Mouse (Mus musculus) right cerebral cortex, adult 18-20 months (tissue): ENCODE measurements around the gene Banp.

Experiments
- DNase-seq: peaks from one replicate; pipeline ENCODE4 v3.0.0; 2022; ENCODE audit warnings: mixed read lengths

Banp gene

DNA sequence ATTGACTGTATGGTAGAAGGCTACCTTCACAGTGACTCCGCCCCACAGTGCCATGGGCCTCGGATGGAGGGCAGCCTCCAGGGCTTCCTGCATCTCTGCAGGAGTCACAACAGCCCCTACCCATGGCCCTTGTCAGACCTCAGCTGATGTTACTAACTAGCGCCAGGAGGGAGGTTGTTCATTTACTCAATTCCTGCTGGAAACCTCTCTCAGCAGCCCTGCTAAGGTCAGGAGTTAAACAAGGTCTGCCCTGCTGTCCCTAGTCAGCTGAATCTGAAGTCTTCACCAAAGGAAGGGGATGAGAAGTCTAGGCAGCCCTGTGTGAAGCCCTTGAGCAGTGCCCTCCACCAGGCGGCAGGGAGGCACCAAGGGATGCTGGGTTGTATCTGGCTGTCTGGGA, 121.6 kb downstream of the Banp start:
- DNase-seq = no peak

DNA sequence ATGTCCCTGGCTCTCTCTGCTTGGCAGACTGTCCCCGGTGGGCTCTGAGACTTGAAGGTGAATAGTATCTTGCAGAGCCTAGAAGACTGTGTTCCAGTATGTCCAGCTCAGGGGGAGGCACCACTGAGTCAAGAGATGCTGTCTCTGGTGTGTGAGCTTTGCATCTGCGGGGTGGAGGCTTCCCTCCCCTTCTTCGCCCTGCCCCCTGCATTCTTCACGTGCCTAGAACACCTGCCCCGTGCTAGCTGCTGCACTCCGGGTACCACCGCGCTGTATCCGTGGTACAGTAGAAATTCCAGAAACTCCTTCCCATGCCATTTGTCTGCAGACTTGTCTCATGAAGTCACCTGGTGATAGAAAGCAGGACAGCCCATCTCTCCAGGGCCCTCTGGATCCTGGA, 124.4 kb downstream of the Banp start:
- DNase-seq = no peak

DNA sequence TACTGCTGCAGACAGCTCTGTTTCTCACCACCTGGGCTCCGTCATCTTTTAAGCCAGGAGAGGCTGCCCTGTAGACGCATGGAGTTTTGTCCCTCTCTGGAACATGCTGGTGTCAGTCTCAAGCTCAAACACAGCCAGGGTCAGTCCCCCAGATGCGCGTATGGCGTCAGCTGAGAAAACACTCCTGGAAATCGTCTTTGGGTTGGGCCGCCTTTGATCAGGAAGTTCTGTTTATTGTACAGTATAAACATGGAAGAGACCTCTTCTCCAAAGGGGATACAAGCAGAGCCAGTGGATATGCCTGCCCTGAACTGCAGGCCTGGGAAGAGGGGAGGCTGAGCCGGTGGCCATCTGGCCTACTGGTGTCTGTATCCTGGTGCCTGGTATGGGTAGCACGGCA, 124.9 kb downstream of the Banp start:
- no peak for DNase-seq

DNA sequence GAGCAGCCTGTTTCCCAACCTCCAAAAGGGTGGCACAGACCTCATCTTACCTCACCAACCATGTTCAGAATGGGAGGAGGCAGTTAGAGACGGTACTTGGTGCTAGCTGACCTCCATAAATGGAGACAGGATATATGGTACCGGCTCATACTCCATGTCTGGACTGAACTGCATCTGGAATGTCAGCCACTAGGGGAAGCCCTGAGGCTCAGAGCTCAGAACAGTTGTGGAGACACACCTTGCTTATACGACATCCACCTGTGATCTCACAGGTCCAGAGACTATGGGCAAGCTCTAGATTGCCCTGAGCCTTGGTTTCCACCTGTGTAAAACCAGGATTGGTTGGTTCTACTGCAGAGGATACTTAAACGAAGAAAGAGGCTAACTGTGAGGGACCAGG, 125.4 kb downstream of the Banp start:
- DNase-seq = no peak

DNA sequence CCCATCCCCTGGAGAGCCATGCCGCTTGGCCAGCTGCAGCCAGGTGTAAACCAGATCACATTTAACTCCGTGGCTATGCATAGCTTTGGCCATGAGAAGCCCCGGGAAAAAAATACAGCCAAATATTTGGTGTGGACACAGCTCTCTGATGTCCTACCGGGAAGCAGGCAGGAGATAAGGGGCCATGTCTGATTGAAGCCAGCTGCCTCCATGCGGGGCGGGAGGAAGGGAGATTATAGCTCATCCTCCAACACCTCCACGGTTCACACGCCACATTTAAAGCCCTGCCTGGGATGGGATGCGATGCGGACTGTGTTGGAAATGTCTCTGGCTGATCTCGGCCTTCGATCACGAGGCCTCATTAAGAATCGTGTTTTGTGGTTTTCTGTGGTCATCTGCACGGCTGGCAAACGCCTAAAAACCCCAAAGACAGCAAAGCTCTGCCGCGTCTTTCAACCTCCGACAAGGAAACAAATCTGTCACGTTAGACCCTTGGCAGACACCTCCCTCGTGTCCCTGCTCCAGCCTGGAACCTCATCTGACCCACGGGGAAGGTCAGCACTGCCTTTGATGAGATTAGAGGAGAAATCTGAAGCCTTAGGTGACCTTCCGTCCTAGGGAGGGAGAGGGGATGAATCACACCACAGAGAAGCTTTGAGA, 126.8 kb downstream of the Banp start:
- no peak for DNase-seq

DNA sequence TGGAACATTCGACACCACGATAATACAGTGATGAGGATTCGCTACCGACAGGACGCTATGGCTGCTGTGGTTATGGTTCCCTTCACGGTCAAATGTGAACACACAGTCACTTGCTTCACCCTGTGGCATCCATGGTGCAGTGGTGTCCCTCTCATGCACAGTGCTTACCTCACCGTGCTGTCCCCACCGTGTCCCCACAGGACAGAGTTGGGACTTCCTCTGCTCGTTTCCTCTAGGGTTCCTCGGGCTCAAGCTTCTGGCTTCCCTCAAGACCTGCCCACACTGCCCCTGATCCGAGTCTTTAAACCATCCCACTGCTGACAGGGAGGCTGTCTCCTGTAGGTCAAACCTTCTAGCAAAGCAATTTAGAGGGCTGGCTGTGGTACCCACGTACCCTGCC, 128.8 kb downstream of the Banp start:
- DNase-seq = no peak
